Mouse (Mus musculus) liver, adult 2 months (tissue): ENCODE measurements around the gene Mok.

Experiments
- CTCF ChIP-seq: fragments of 200-500 bp; IDR thresholded peaks from 2 replicates; pipeline ENCODE4 v1.5.1; 2011; ENCODE audit warnings: low read depth, low read length, control low read depth
- POLR2A ChIP-seq: fragments of 200-500 bp; IDR thresholded peaks from 2 replicates; pipeline ENCODE4 v1.6.1; 2011; ENCODE audit warnings: low read length, control low read depth; ENCODE audit not compliant: insufficient read depth; ENCODE audit errors: extremely low read depth

DNA sequence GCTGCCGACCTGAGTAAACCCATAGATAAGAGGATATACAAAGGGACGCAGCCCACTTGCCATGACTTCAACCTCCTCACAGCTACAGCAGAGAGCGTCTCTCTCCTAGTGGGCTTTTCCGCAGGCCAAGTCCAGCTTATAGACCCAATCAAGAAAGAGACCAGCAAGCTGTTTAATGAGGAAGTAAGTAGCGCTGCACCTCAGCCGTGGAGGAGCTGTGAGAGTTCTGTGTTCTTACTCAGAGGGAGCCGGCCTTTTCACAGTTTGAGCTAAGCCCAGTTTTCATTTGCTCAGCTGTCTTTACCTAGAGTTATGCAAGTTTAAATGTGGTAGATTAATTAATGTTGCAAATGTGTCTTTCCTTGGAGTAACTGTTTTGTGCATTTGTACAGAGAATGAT lies 61.4 kb downstream of the Mok start:
- no peak for TF ChIP-seq CTCF
- TF ChIP-seq POLR2A: no peak
